Mouse (Mus musculus) stomach, embryonic 16.5 days (tissue): ENCODE data around the gene Gli2. TPM values are rescaled to one million over a fixed set of nuclear protein-coding genes. Genes with fewer than 3 reads are reported as not detected.

Experiments
- ATAC-seq: fragments of 200-750 bp; cut with Nextera tagmentation; 2 replicates; pipeline ENCODE4 v1.8.0; 2017; ENCODE audit warnings: moderate number of reproducible peaks, moderate TSS enrichment; ENCODE audit not compliant: insufficient read depth, low FRiP score
- H3K27ac ChIP-seq: fragments of 300-500 bp; sonication (generic); 2 replicates; pipeline ENCODE4 v1.5.1; 2014; ENCODE audit warnings: low read length
- H3K27me3 ChIP-seq: fragments of 300-500 bp; sonication (generic); 2 replicates; pipeline ENCODE4 v1.6.1; 2014; ENCODE audit warnings: low read length, control low read depth, mixed read lengths; ENCODE audit not compliant: control insufficient read depth, insufficient read depth
- H3K36me3 ChIP-seq: fragments of 300-500 bp; sonication (generic); 2 replicates; pipeline ENCODE4 v1.6.1; 2014; ENCODE audit warnings: low read length; ENCODE audit not compliant: control insufficient read depth, insufficient read depth
- H3K4me1 ChIP-seq: fragments of 300-500 bp; sonication (generic); 2 replicates; pipeline ENCODE4 v1.6.1; 2014; ENCODE audit warnings: low read length, control low read depth, mixed read lengths; ENCODE audit not compliant: control insufficient read depth, insufficient read depth
- H3K4me2 ChIP-seq: fragments of 300-500 bp; sonication (generic); 2 replicates; pipeline ENCODE4 v1.6.1; 2014; ENCODE audit warnings: low read depth, low read length, mixed read lengths
- H3K4me3 ChIP-seq: fragments of 300-500 bp; sonication (generic); replicated peaks from 2 replicates; pipeline ENCODE4 v1.5.1; 2014; ENCODE audit warnings: mild to moderate bottlenecking, low read length
- H3K9ac ChIP-seq: fragments of 300-500 bp; sonication (generic); 2 replicates; pipeline ENCODE4 v1.6.1; 2014; ENCODE audit warnings: low read length
- H3K9me3 ChIP-seq: fragments of 300-500 bp; sonication (generic); replicated peaks from 2 replicates; pipeline ENCODE4 v1.6.1; 2016; ENCODE audit warnings: low read length, control low read depth; ENCODE audit not compliant: control insufficient read depth
- WGBS: fragments of 180-500 bp; shearing (Covaris S2); extraction: QIAGEN DNeasy Blood & Tissue Kit; methylation state at CpG from one replicate; pipeline ENCODE4 v1.1.7; 2014; 5-methylcytosine and 5-hydroxymethylcytosine counted together
- polyA plus RNA-seq: library from polyadenylated mRNA; unstranded; fragments of >200 nt; fragmentation: Nextera tagmentation; extraction: Ambion mirVana; gene quantifications from 2 replicates; pipeline ENCODE4 v1.2.1, GENCODE M21; 2015

Gene Gli2
- polyA plus RNA-seq, 1 experiment from 2014 or later: 9.7 TPM

- WGBS: 43% methylated on average over 5 of the region's 5 CpGs
- Histone ChIP-seq H3K9ac (no peak overlapping the region), H3K4me2 (no peak overlapping the region), H3K27me3 (no peaks in the 10 kb centered on the region), H3K27ac (no peak overlapping the region), H3K36me3 (peaks cover 6% of the 10 kb centered on the region; the same call in 1 of the 2 replicates), H3K4me3 (no peak overlapping the region), H3K4me1 (no peaks in the 10 kb centered on the region; the same call in 1 of the 2 replicates), H3K9me3 (no peaks in the 10 kb centered on the region; the same call in 1 of the 2 replicates)
- ATAC-seq: no peak
These were observed 59.6 kb downstream of the Gli2 start for GRCm38 (mm10) chr1:118993775-118994174.

GRCm38 (mm10) chr1:118988331-118988730 lies 65.1 kb downstream of the Gli2 start:
- WGBS: 52% methylated on average over 6 of the region's 6 CpGs
- Histone ChIP-seq H3K4me2 (no peak overlapping the region), H3K4me1 (peaks cover 23% of the 10 kb centered on the region), H3K9me3 (no peaks in the 10 kb centered on the region; the same call in 1 of the 2 replicates), H3K36me3 (peaks cover 2% of the 10 kb centered on the region; the same call in 1 of the 2 replicates), H3K27me3 (no peaks in the 10 kb centered on the region), H3K27ac (no peak overlapping the region), H3K9ac (no peak overlapping the region), H3K4me3 (no peak overlapping the region)
- no peak for ATAC-seq

GRCm38 (mm10) chr1:118987538-118987937 lies 65.9 kb downstream of the Gli2 start:
- Histone ChIP-seq H3K36me3 (no peaks in the 10 kb centered on the region), H3K4me2 (no peak overlapping the region), H3K9ac (no peak overlapping the region), H3K4me1 (peaks cover 31% of the 10 kb centered on the region), H3K4me3 (no peak overlapping the region), H3K9me3 (no peaks in the 10 kb centered on the region), H3K27me3 (no peaks in the 10 kb centered on the region), H3K27ac (no peak overlapping the region)
- no peak for ATAC-seq
- 76% methylated on average over 11 of the region's 11 CpGs for WGBS

GRCm38 (mm10) chr1:118983389-118983788 lies 70.0 kb downstream of the Gli2 start:
- Histone ChIP-seq H3K4me2 (peak overlapping the region; percentile 54; the same call in 1 of the 2 replicates), H3K4me1 (peaks cover 45% of the 10 kb centered on the region), H3K27me3 (no peaks in the 10 kb centered on the region)

GRCm38 (mm10) chr1:118982805-118983211 lies 70.6 kb downstream of the Gli2 start:
- ATAC-seq: peak; percentile 65
- Histone ChIP-seq H3K27ac (peak overlapping the region; percentile 98), H3K36me3 (no peaks in the 10 kb centered on the region), H3K9me3 (no peaks in the 10 kb centered on the region), H3K9ac (no peak overlapping the region), H3K4me2 (peak overlapping the region; percentile 54), H3K27me3 (no peaks in the 10 kb centered on the region), H3K4me1 (peaks cover 50% of the 10 kb centered on the region), H3K4me3 (no peak overlapping the region; the same call in 1 of the 2 replicates)
- 8% methylated on average over 5 of the region's 5 CpGs for WGBS

More at GRCm38 (mm10) chr1:118983389-118983788, 70.0 kb downstream of the Gli2 start:
- no peak overlapping the region for H3K4me3 ChIP-seq
- H3K9ac ChIP-seq: no peak overlapping the region
- WGBS: 36% methylated on average over 2 of the region's 2 CpGs
- peak overlapping the region; percentile 98 for H3K27ac ChIP-seq
- no peaks in the 10 kb centered on the region for H3K36me3 ChIP-seq
- H3K9me3 ChIP-seq: no peaks in the 10 kb centered on the region
- ATAC-seq: no peak

- H3K4me3 ChIP-seq: peak overlapping the region; percentile 39
- WGBS: 13% methylated on average over 16 of the region's 16 CpGs
- H3K4me2 ChIP-seq: peak overlapping the region; percentile 54
- H3K27me3 ChIP-seq: no peaks in the 10 kb centered on the region
- ATAC-seq: peak; percentile 89
- H3K36me3 ChIP-seq: no peaks in the 10 kb centered on the region
- peak overlapping the region; percentile 61 for H3K9ac ChIP-seq
- no peaks in the 10 kb centered on the region for H3K9me3 ChIP-seq
- H3K4me1 ChIP-seq: peaks cover 53% of the 10 kb centered on the region
- H3K27ac ChIP-seq: peak overlapping the region; percentile 98
These were observed 71.2 kb downstream of the Gli2 start for GRCm38 (mm10) chr1:118981943-118982804.

- Histone ChIP-seq H3K27me3 (no peaks in the 10 kb centered on the region), H3K4me2 (peak overlapping the region; percentile 54), H3K27ac (0 out of 2 replicates have a peak overlapping the region, but pooled peaks have one; percentile 98), H3K9me3 (no peaks in the 10 kb centered on the region), H3K9ac (peak overlapping the region; percentile 61), H3K4me3 (no peak overlapping the region), H3K4me1 (peaks cover 58% of the 10 kb centered on the region), H3K36me3 (no peaks in the 10 kb centered on the region)
- ATAC-seq: no peak
- 52% methylated on average over 7 of the region's 7 CpGs for WGBS
These were observed 72.8 kb downstream of the Gli2 start for GRCm38 (mm10) chr1:118980636-118981035.

GRCm38 (mm10) chr1:118976596-118976995 lies 76.8 kb downstream of the Gli2 start:
- Histone ChIP-seq H3K4me2 (no peak overlapping the region), H3K9me3 (no peaks in the 10 kb centered on the region), H3K27me3 (no peaks in the 10 kb centered on the region), H3K4me1 (peaks cover 21% of the 10 kb centered on the region), H3K36me3 (peaks cover 5% of the 10 kb centered on the region; the same call in 1 of the 2 replicates), H3K27ac (peak overlapping the region; percentile 68; the same call in 1 of the 2 replicates), H3K9ac (no peak overlapping the region), H3K4me3 (no peak overlapping the region)
- WGBS: 34% methylated on average over 9 of the region's 9 CpGs
- peak; percentile 87 for ATAC-seq

- Histone ChIP-seq H3K9me3 (no peaks in the 10 kb centered on the region), H3K4me3 (no peak overlapping the region), H3K27me3 (no peaks in the 10 kb centered on the region), H3K36me3 (peaks cover 5% of the 10 kb centered on the region; the same call in 1 of the 2 replicates), H3K27ac (no peak overlapping the region), H3K9ac (no peak overlapping the region), H3K4me2 (no peak overlapping the region), H3K4me1 (peaks cover 14% of the 10 kb centered on the region)
- no peak for ATAC-seq
- WGBS: 86% methylated on average over 3 of the region's 3 CpGs
These were observed 78.0 kb downstream of the Gli2 start for GRCm38 (mm10) chr1:118975376-118975775.
